Comparison of ENCODE assay signal across 9 mouse cellular contexts in genomic region chr13:22036986-22037385, GRCm38 (mm10). TPM values are rescaled to one million over a fixed set of nuclear protein-coding genes. Genes with fewer than 3 reads are reported as not detected.
DNase-seq lines count a peak whose midpoint lies in the region; ATAC-seq and TF ChIP-seq lines count a peak whose summit lies in the region.
"Had no signal": no experiment of that assay in that cellular context is flagged by ENCODE, and none has a peak within 500 bp of the region (broad histone marks: within the 10 kb centered on the region; RNA-seq: fewer than 3 reads in every experiment).

No protein-coding gene starts in this region.

- H3K9ac ChIP-seq in kidney, embryonic 14.5 days (ENCODE audit: low read depth, low read length): peak overlapping the region; percentile 69
- peak overlapping the region; percentile 66 for H3K9ac ChIP-seq in MEL (ENCODE audit: control insufficient read depth, low read depth, low read length, poor library complexity, severe bottlenecking)
- H3K9ac ChIP-seq in forebrain, embryonic 15.5 days (replicated peaks): peak overlapping the region; percentile 46
- H3K9ac ChIP-seq in liver, embryonic 16.5 days (ENCODE audit: low read depth, low read length): peak overlapping the region; percentile 79

- ATAC-seq in kidney, embryonic 14.5 days (ENCODE audit: low FRiP score, low TSS enrichment): no peak
- ATAC-seq in forebrain, embryonic 15.5 days (replicated peaks): no peak
- no peak for ATAC-seq in liver, embryonic 16.5 days (ENCODE audit: low read depth)

- no peak for TF ChIP-seq EP300 in MEL (IDR thresholded peaks at IDR 0.05; ENCODE audit: low read depth in 1 of 2, low read length in 2 of 2)

- no peak for TF ChIP-seq POLR2A in MEL (IDR thresholded peaks at IDR 0.05; ENCODE audit: control insufficient read depth in 1 of 2, insufficient read depth in 1 of 2, low read depth in 1 of 2, low read length in 2 of 2, poor library complexity in 1 of 2)

- peak overlapping the region; percentile 72 for H3K4me2 ChIP-seq in kidney, embryonic 14.5 days (replicated peaks; ENCODE audit: low read depth, low read length)
- peak overlapping the region; percentile 53; the same call in 1 of the 2 replicates for H3K4me2 ChIP-seq in forebrain, embryonic 15.5 days (replicated peaks)
- peak overlapping the region; percentile 78 for H3K4me2 ChIP-seq in liver, embryonic 16.5 days (ENCODE audit: low read depth, low read length)

- H3K27me3 ChIP-seq in kidney, embryonic 14.5 days (ENCODE audit: control insufficient read depth, insufficient read depth, low read length): no peaks in the 10 kb centered on the region
- no peaks in the 10 kb centered on the region for H3K27me3 ChIP-seq in MEL (ENCODE audit: control insufficient read depth in 1 of 2, insufficient read depth in 2 of 2, low read length in 2 of 2)
- H3K27me3 ChIP-seq in forebrain, embryonic 15.5 days: no peaks in the 10 kb centered on the region
- no peaks in the 10 kb centered on the region for H3K27me3 ChIP-seq in liver, embryonic 16.5 days (ENCODE audit: control insufficient read depth, insufficient read depth, low read depth, low read length)

- peaks cover 14% of the 10 kb centered on the region for H3K4me1 ChIP-seq in kidney, embryonic 14.5 days (ENCODE audit: control insufficient read depth, insufficient read depth, low read length)
- H3K4me1 ChIP-seq in MEL (ENCODE audit: control insufficient read depth in 1 of 2, insufficient read depth in 2 of 2, low read length in 2 of 2): peaks cover 0 to 4% of the 10 kb centered on the region in 2 experiments; a peak in 2 of 4 replicates
- peaks cover 36% of the 10 kb centered on the region for H3K4me1 ChIP-seq in forebrain, embryonic 15.5 days
- peaks cover 37% of the 10 kb centered on the region for H3K4me1 ChIP-seq in liver, embryonic 16.5 days (ENCODE audit: control insufficient read depth, low read depth, low read length)

- TF ChIP-seq CTCF in MEL (IDR thresholded peaks at IDR 0.05 in 2 of 3, conservative IDR thresholded peaks at IDR 0.05 in 1 of 3; ENCODE audit: control insufficient read depth in 1 of 3, insufficient read depth in 1 of 3, low read depth in 2 of 3, low read length in 3 of 3, poor library complexity in 1 of 3, severe bottlenecking in 1 of 3): no peak

- 60% methylated on average over 3 of the region's 3 CpGs for WGBS in kidney, embryonic 14.5 days
- WGBS in forebrain, embryonic 15.5 days: 58% methylated on average over 3 of the region's 3 CpGs
- 35% methylated on average over 3 of the region's 3 CpGs for WGBS in liver, embryonic 16.5 days (ENCODE audit: insufficient replicate concordance)

- no peak for TF ChIP-seq RAD21 in MEL (IDR thresholded peaks at IDR 0.05; ENCODE audit: low read depth, low read length)

- peak overlapping the region; percentile 38 for H3K4me3 ChIP-seq in kidney, embryonic 14.5 days (ENCODE audit: low read length)
- no peak overlapping the region; a peak in 1 of 4 replicates for H3K4me3 ChIP-seq in MEL (ENCODE audit: control insufficient read depth in 1 of 2, insufficient read depth in 1 of 2, low read depth in 2 of 2, low read length in 2 of 2)
- peak overlapping the region; percentile 46 for H3K4me3 ChIP-seq in forebrain, embryonic 15.5 days
- H3K4me3 ChIP-seq in liver, embryonic 16.5 days (ENCODE audit: low read depth, low read length): peak overlapping the region; percentile 71

- H3K27ac ChIP-seq in kidney, embryonic 14.5 days (ENCODE audit: low read depth, low read length): peak overlapping the region; percentile 96
- H3K27ac ChIP-seq in MEL (ENCODE audit: control insufficient read depth, low read depth, low read length): peak overlapping the region; percentile 88
- H3K27ac ChIP-seq in forebrain, embryonic 15.5 days (replicated peaks): peak overlapping the region; percentile 70
- H3K27ac ChIP-seq in liver, embryonic 16.5 days (ENCODE audit: low read length): peak overlapping the region; percentile 99

- no peak for DNase-seq in kidney, postnatal 10 days
- DNase-seq in MEL (ENCODE audit: low read depth, low spot score): peak; percentile 65
- DNase-seq in gastrocnemius, adult 18-20 months (ENCODE audit: low spot score): no peak
- no peak for DNase-seq in thymus, postnatal 0 days (ENCODE audit: low spot score)
- no peak for DNase-seq in adrenal gland, postnatal 14 days
- DNase-seq: kidney, adult 9 months had no signal

- H3K9me3 ChIP-seq in kidney, embryonic 14.5 days (ENCODE audit: control insufficient read depth, low read length): no peaks in the 10 kb centered on the region
- no peaks in the 10 kb centered on the region for H3K9me3 ChIP-seq in MEL (replicated peaks; ENCODE audit: insufficient read depth, low read length)
- H3K9me3 ChIP-seq in forebrain, embryonic 15.5 days: no peaks in the 10 kb centered on the region
- no peaks in the 10 kb centered on the region for H3K9me3 ChIP-seq in liver, embryonic 16.5 days (replicated peaks; ENCODE audit: control insufficient read depth, low read length)

- no peaks in the 10 kb centered on the region for H3K36me3 ChIP-seq in kidney, embryonic 14.5 days (ENCODE audit: control insufficient read depth, insufficient read depth, low read length)
- H3K36me3 ChIP-seq in MEL (ENCODE audit: control insufficient read depth in 1 of 2, insufficient read depth in 2 of 2, low read length in 2 of 2): peaks cover 0 to 24% of the 10 kb centered on the region in 2 experiments; a peak in 2 of 4 replicates
- H3K36me3 ChIP-seq in forebrain, embryonic 15.5 days: no peaks in the 10 kb centered on the region
- H3K36me3 ChIP-seq in liver, embryonic 16.5 days (ENCODE audit: control insufficient read depth, insufficient read depth): no peaks in the 10 kb centered on the region

- H3K79me2 ChIP-seq in MEL (ENCODE audit: control insufficient read depth, insufficient read depth, low read length, poor library complexity): no peaks in the 10 kb centered on the region; the same call in 1 of the 2 replicates

RNA-seq across cellular contexts. Expression of gene Hist1h2bk, which starts 1.3 kb away (rescaled TPM):
- polyA plus RNA-seq in kidney, embryonic 14.5 days (2014; fragmentation: Nextera tagmentation; extraction: Ambion mirVana): 14.1 and 26.0 TPM in 2 replicates
- 2,495 and 3,316 TPM in 2 replicates for total RNA-seq in MEL (2012; rRNA removed)
- polyA plus RNA-seq in MEL (2012; ENCODE audit: insufficient read depth in 1 of 2, insufficient read length in 2 of 2, low read depth in 1 of 2, low replicate concordance in 2 of 2, missing spikeins in 1 of 2): 1 to 10 TPM in 1 of 2 experiments, not detected in 1; 5.7 TPM
- polyA plus RNA-seq in forebrain, embryonic 15.5 days (2015; fragmentation: Nextera tagmentation; extraction: Ambion mirVana): 4.5 and 4.6 TPM in 2 replicates
- polyA plus RNA-seq in liver, embryonic 16.5 days (2015; fragmentation: Nextera tagmentation; extraction: Ambion mirVana): 2.9 and 4.7 TPM in 2 replicates
- 1 to 10 TPM; 2.1 to 3.6 TPM for total RNA-seq in gastrocnemius, adult 18-20 months (2021)
- polyA plus RNA-seq in thymus, postnatal 0 days (2015; fragmentation: Nextera tagmentation; extraction: Ambion mirVana): 25.8 and 33.9 TPM in 2 replicates
- total RNA-seq in adrenal gland, postnatal 14 days (2021): 207 and 301 TPM in 2 replicates

RNA-seq across cellular contexts. Expression of gene Hist1h2ah, which starts 1.6 kb away (rescaled TPM):
- 8.6 and 14.9 TPM in 2 replicates for polyA plus RNA-seq in kidney, embryonic 14.5 days (2014; fragmentation: Nextera tagmentation; extraction: Ambion mirVana)
- total RNA-seq in MEL (2012; rRNA removed): 1,264 and 1,284 TPM in 2 replicates
- polyA plus RNA-seq in MEL (2012; ENCODE audit: insufficient read depth in 1 of 2, insufficient read length in 2 of 2, low read depth in 1 of 2, low replicate concordance in 2 of 2, missing spikeins in 1 of 2): 1 to 10 TPM in 1 of 2 experiments, not detected in 1; 3.7 TPM
- polyA plus RNA-seq in forebrain, embryonic 15.5 days (2015; fragmentation: Nextera tagmentation; extraction: Ambion mirVana): 2.5 and 9.8 TPM in 2 replicates
- polyA plus RNA-seq in liver, embryonic 16.5 days (2015; fragmentation: Nextera tagmentation; extraction: Ambion mirVana): 13.7 and 18.8 TPM in 2 replicates
- total RNA-seq in gastrocnemius, adult 18-20 months (2021): 1 to 10 TPM; 1.6 to 2.2 TPM
- polyA plus RNA-seq in thymus, postnatal 0 days (2015; fragmentation: Nextera tagmentation; extraction: Ambion mirVana): 49.6 and 71.7 TPM in 2 replicates
- 203 and 342 TPM in 2 replicates for total RNA-seq in adrenal gland, postnatal 14 days (2021)

RNA-seq across cellular contexts. Expression of gene Hist1h4i, which starts 4.2 kb away (rescaled TPM):
- 33.2 and 38.0 TPM in 2 replicates for polyA plus RNA-seq in kidney, embryonic 14.5 days (2014; fragmentation: Nextera tagmentation; extraction: Ambion mirVana)
- total RNA-seq in MEL (2012; rRNA removed): 1,065 and 1,370 TPM in 2 replicates
- 10 to 100 TPM in 1 of 2 experiments, not detected in 1; 10.4 TPM for polyA plus RNA-seq in MEL (2012; ENCODE audit: insufficient read depth in 1 of 2, insufficient read length in 2 of 2, low read depth in 1 of 2, low replicate concordance in 2 of 2, missing spikeins in 1 of 2)
- polyA plus RNA-seq in forebrain, embryonic 15.5 days (2015; fragmentation: Nextera tagmentation; extraction: Ambion mirVana): 16.9 and 19.2 TPM in 2 replicates
- 47.5 and 58.3 TPM in 2 replicates for polyA plus RNA-seq in liver, embryonic 16.5 days (2015; fragmentation: Nextera tagmentation; extraction: Ambion mirVana)
- total RNA-seq in gastrocnemius, adult 18-20 months (2021): 10 to 100 TPM; 27.1 to 27.8 TPM
- polyA plus RNA-seq in thymus, postnatal 0 days (2015; fragmentation: Nextera tagmentation; extraction: Ambion mirVana): 37.1 and 39.2 TPM in 2 replicates
- total RNA-seq in adrenal gland, postnatal 14 days (2021): 104 and 144 TPM in 2 replicates

RNA-seq across cellular contexts. Expression of gene Hist1h2ag, which starts 5.8 kb away (rescaled TPM):
- 81.2 and 125 TPM in 2 replicates for polyA plus RNA-seq in kidney, embryonic 14.5 days (2014; fragmentation: Nextera tagmentation; extraction: Ambion mirVana)
- 766 and 975 TPM in 2 replicates for total RNA-seq in MEL (2012; rRNA removed)
- polyA plus RNA-seq in MEL (2012; ENCODE audit: insufficient read depth in 1 of 2, insufficient read length in 2 of 2, low read depth in 1 of 2, low replicate concordance in 2 of 2, missing spikeins in 1 of 2): 1 to 10 TPM in 1 of 2 experiments, not detected in 1; 5.9 TPM
- 19.7 and 27.8 TPM in 2 replicates for polyA plus RNA-seq in forebrain, embryonic 15.5 days (2015; fragmentation: Nextera tagmentation; extraction: Ambion mirVana)
- polyA plus RNA-seq in liver, embryonic 16.5 days (2015; fragmentation: Nextera tagmentation; extraction: Ambion mirVana): 13.1 and 20.8 TPM in 2 replicates
- 1 to 10 TPM; 2.5 to 2.9 TPM for total RNA-seq in gastrocnemius, adult 18-20 months (2021)
- 178 and 206 TPM in 2 replicates for polyA plus RNA-seq in thymus, postnatal 0 days (2015; fragmentation: Nextera tagmentation; extraction: Ambion mirVana)
- total RNA-seq in adrenal gland, postnatal 14 days (2021): 114 and 174 TPM in 2 replicates

RNA-seq across cellular contexts. Expression of gene Hist1h2bj, which starts 6.0 kb away (rescaled TPM):
- 18.7 and 33.9 TPM in 2 replicates for polyA plus RNA-seq in kidney, embryonic 14.5 days (2014; fragmentation: Nextera tagmentation; extraction: Ambion mirVana)
- 2,032 and 2,655 TPM in 2 replicates for total RNA-seq in MEL (2012; rRNA removed)
- polyA plus RNA-seq in MEL (2012; ENCODE audit: insufficient read depth in 1 of 2, insufficient read length in 2 of 2, low read depth in 1 of 2, low replicate concordance in 2 of 2, missing spikeins in 1 of 2): 1 to 10 TPM in 1 of 2 experiments, not detected in 1; 4.7 TPM
- polyA plus RNA-seq in forebrain, embryonic 15.5 days (2015; fragmentation: Nextera tagmentation; extraction: Ambion mirVana): 6.8 and 7.3 TPM in 2 replicates
- polyA plus RNA-seq in liver, embryonic 16.5 days (2015; fragmentation: Nextera tagmentation; extraction: Ambion mirVana): 13.4 and 22.7 TPM in 2 replicates
- 1 to 10 TPM; 2.4 to 2.7 TPM for total RNA-seq in gastrocnemius, adult 18-20 months (2021)
- polyA plus RNA-seq in thymus, postnatal 0 days (2015; fragmentation: Nextera tagmentation; extraction: Ambion mirVana): 74.2 and 89.3 TPM in 2 replicates
- total RNA-seq in adrenal gland, postnatal 14 days (2021): 118 and 165 TPM in 2 replicates

Comparison
In these comparisons a context has a peak if more than half of its experiments do, and no peak if none do; other contexts are left out.
1. H3K4me3 ChIP-seq: peak in kidney, embryonic 14.5 days (single experiment), forebrain, embryonic 15.5 days (single experiment) and liver, embryonic 16.5 days (single experiment); none in MEL (0 of 2).
2. Peak in every context shown above with its lines, with median percentiles within 50 percentile points of each other: H3K27ac ChIP-seq, H3K4me2 ChIP-seq and H3K9ac ChIP-seq.